In genomic region chr1:55792817-55793216, GRCm38 (mm10) we compare ENCODE assay signal across 14 mouse cellular contexts.
DNase-seq lines count a peak whose midpoint lies in the region; ATAC-seq lines count a peak whose summit lies in the region.
"Had no signal": no experiment of that assay in that cellular context is flagged by ENCODE, and none has a peak within 500 bp of the region (broad histone marks: within the 10 kb centered on the region; RNA-seq: fewer than 3 reads in every experiment).

No protein-coding gene starts in this region.

- no peak for ATAC-seq in midbrain, embryonic 14.5 days (ENCODE audit: low FRiP score, low TSS enrichment)
- ATAC-seq in megakaryocyte-erythroid progenitor cell, adult 5-6 weeks (replicated peaks; ENCODE audit: low FRiP score, low TSS enrichment, poor library complexity, severe bottlenecking) = no peak
- ATAC-seq in intestine, embryonic 15.5 days = no peak
- ATAC-seq: forebrain, embryonic 13.5 days; midbrain, embryonic 13.5 days had no signal

- H3K27me3 ChIP-seq in midbrain, embryonic 14.5 days (ENCODE audit: control insufficient read depth, insufficient read depth, low read length) = no peaks in the 10 kb centered on the region
- H3K27me3 ChIP-seq in midbrain, embryonic 10.5 days (ENCODE audit: low read depth, poor library complexity, severe bottlenecking) = no peaks in the 10 kb centered on the region
- H3K27me3 ChIP-seq in intestine, embryonic 15.5 days (replicated peaks) = no peaks in the 10 kb centered on the region
- H3K27me3 ChIP-seq: forebrain, embryonic 13.5 days; heart, embryonic 12.5 days; hindbrain, embryonic 15.5 days; midbrain, embryonic 13.5 days had no signal

- intact Hi-C loops in left cerebral cortex, postnatal 10 days (cut with DNase I) = no loop called here

- peak; percentile 5 for DNase-seq in midbrain, embryonic 14.5 days
- no peak for DNase-seq in midbrain, embryonic 10.5 days (ENCODE audit: low spot score)
- peak; percentile 63 for DNase-seq in layer of hippocampus, adult 11-12 months (ENCODE audit: low spot score)
- DNase-seq in left cerebral cortex, postnatal 10 days (ENCODE audit: extremely low spot score in 1 of 2, low spot score in 2 of 2) = peak; percentile 25 to 47
- DNase-seq in right cerebral cortex, postnatal 4 days = peak; percentile 3
- DNase-seq in thymus, postnatal 4 days = no peak
- DNase-seq: kidney, postnatal 4 days; lung, adult 18-20 months had no signal

- no peaks in the 10 kb centered on the region for H3K36me3 ChIP-seq in midbrain, embryonic 14.5 days (ENCODE audit: control insufficient read depth, insufficient read depth, low read length)
- no peaks in the 10 kb centered on the region for H3K36me3 ChIP-seq in midbrain, embryonic 10.5 days
- H3K36me3 ChIP-seq in intestine, embryonic 15.5 days = no peaks in the 10 kb centered on the region
- H3K36me3 ChIP-seq: heart, embryonic 12.5 days; hindbrain, embryonic 15.5 days; midbrain, embryonic 13.5 days had no signal

- no peak overlapping the region for H3K9ac ChIP-seq in midbrain, embryonic 14.5 days (replicated peaks; ENCODE audit: low read length)
- H3K9ac ChIP-seq in intestine, embryonic 15.5 days = no peak overlapping the region
- H3K9ac ChIP-seq: forebrain, embryonic 13.5 days; heart, embryonic 12.5 days; hindbrain, embryonic 15.5 days; midbrain, embryonic 13.5 days had no signal

- 73% methylated on average over 6 of the region's 6 CpGs for WGBS in midbrain, embryonic 14.5 days
- 79% methylated on average over 6 of the region's 6 CpGs for WGBS in midbrain, embryonic 10.5 days
- 58% methylated on average over 6 of the region's 6 CpGs for WGBS in intestine, embryonic 15.5 days

- no peak overlapping the region for H3K4me2 ChIP-seq in midbrain, embryonic 14.5 days (ENCODE audit: low read length)
- H3K4me2 ChIP-seq in intestine, embryonic 15.5 days (replicated peaks) = no peak overlapping the region
- H3K4me2 ChIP-seq: forebrain, embryonic 13.5 days; heart, embryonic 12.5 days; hindbrain, embryonic 15.5 days; midbrain, embryonic 13.5 days had no signal

- H3K27ac ChIP-seq in midbrain, embryonic 14.5 days (replicated peaks; ENCODE audit: low read depth, low read length) = no peak overlapping the region
- H3K27ac ChIP-seq in midbrain, embryonic 10.5 days (replicated peaks) = no peak overlapping the region
- no peak overlapping the region for H3K27ac ChIP-seq in intestine, embryonic 15.5 days
- H3K27ac ChIP-seq: forebrain, embryonic 13.5 days; hindbrain, embryonic 15.5 days; midbrain, embryonic 13.5 days had no signal

- H3K9me3 ChIP-seq in midbrain, embryonic 14.5 days (ENCODE audit: control insufficient read depth, low read length) = no peaks in the 10 kb centered on the region
- H3K9me3 ChIP-seq in midbrain, embryonic 10.5 days (replicated peaks) = no peaks in the 10 kb centered on the region
- H3K9me3 ChIP-seq in intestine, embryonic 15.5 days = no peaks in the 10 kb centered on the region
- H3K9me3 ChIP-seq: forebrain, embryonic 13.5 days; hindbrain, embryonic 15.5 days; midbrain, embryonic 13.5 days had no signal

- H3K4me1 ChIP-seq in midbrain, embryonic 14.5 days (ENCODE audit: control insufficient read depth, insufficient read depth, low read length) = no peaks in the 10 kb centered on the region
- H3K4me1 ChIP-seq in midbrain, embryonic 10.5 days = 0 out of 2 replicates have a peak, but pooled peaks cover 4% of the 10 kb centered on the region
- H3K4me1 ChIP-seq in intestine, embryonic 15.5 days (replicated peaks) = no peaks in the 10 kb centered on the region
- H3K4me1 ChIP-seq: forebrain, embryonic 13.5 days; heart, embryonic 12.5 days; hindbrain, embryonic 15.5 days; midbrain, embryonic 13.5 days had no signal

- no peak overlapping the region for H3K4me3 ChIP-seq in midbrain, embryonic 14.5 days (replicated peaks; ENCODE audit: low read depth, low read length)
- no peak overlapping the region for H3K4me3 ChIP-seq in midbrain, embryonic 10.5 days
- H3K4me3 ChIP-seq in intestine, embryonic 15.5 days (replicated peaks) = no peak overlapping the region
- H3K4me3 ChIP-seq: forebrain, embryonic 13.5 days; heart, embryonic 12.5 days; hindbrain, embryonic 15.5 days; midbrain, embryonic 13.5 days had no signal

Comparison
In these comparisons a context has a peak if more than half of its experiments do, and no peak if none do; other contexts are left out.
1. DNase-seq: peak in midbrain, embryonic 14.5 days (single experiment), layer of hippocampus, adult 11-12 months (single experiment), left cerebral cortex, postnatal 10 days (2 of 2) and right cerebral cortex, postnatal 4 days (single experiment); none in midbrain, embryonic 10.5 days (single experiment) and thymus, postnatal 4 days (single experiment).